Mouse (Mus musculus) 3134 (cell line): ENCODE measurements at regions not wholly inside any gene's neighbourhood (a gene's known extent, or its start where the extent isn't known, plus 50 kb on each side); places are given as distances from the start of the nearest gene placed in this dataset.

Experiments used
- DNase-seq: peaks from one replicate; pipeline ENCODE4 v3.0.0-alpha.2; 2011; ENCODE audit warnings: low spot score; ENCODE audit not compliant: insufficient read length; ENCODE audit errors: extremely low read depth

DNA sequence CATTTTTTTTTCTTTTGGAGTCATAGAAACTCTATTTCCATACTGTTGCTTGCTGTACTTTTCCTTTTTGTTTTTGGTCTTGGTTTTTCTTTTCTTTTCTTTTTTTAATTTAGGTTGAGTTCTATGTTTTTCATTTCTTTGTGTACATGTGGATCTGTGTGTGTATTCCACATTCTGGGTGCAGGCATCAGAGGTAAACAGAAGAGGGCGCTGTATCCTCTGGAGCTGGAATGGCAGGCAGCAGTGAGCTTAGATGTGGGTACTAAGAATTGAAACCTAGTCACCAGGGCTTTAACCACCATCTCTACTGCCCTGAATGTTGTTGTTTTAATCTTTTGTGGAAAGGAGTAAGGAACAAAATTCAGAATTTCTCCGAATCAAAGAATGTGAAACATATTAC is 266.3 kb upstream of the Lyplal1 start:
- no peak for DNase-seq

DNA sequence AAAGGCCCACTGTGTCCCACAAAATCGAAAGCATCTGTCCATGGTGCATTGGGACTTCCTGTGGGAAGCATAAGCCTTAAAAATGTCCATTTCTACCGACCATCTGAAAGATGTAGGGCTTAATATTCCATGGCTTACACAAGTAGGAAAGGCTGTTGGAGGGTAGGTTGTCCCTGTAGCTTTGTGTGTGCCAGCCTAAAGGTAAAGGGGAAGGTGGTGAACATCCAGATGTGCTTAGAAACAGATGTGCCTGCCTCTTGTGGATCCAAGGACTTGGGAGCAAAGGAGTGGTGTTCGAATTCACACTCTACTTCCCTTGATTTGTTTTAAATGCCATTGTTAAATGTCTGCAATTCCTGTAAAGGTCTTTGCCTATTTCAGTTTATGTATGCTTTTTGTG is 265.9 kb upstream of the Lyplal1 start:
- no peak for DNase-seq

DNA sequence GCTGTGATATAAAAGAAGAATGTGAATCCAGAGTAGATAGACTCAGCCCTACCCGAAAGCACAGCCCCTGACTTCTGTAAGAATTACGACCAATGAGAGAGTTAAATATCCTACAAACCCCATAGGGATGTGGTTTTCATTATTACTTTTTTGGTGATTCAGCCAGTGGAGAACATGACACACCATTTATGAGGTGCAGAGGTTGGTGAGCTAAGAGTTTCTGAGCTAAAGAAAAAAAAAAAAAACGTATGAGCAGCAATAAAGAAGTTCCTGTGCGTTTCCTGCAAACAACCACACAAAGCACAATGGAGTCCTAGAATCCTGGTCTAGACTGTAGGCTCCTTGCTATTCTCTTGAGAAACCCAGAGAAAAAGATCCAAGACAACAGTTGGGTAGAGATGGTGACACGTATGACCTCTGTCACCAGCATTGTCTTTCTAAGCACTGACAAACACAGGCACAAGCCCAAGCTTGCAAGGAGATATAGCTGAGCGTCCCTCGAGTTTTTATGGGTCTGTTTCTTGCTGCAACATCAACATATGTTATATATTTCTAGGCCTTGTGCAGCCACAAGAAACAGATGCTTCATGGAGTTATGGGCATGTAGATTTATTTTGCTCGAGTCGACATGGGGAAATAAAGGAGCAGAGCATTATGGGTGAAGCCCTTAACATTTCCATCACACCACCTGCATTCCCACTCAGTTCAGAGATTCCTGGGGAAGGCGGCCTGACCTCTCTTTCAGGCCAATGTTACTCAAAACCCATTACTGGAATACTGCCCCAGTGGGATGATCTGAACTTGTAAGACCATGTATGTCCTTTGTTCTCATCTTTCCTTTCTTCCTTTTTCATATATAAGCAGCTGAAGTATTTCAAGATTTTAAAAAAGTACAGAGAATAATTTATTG is 263.1 kb upstream of the Lyplal1 start:
- DNase-seq, result no peak

DNA sequence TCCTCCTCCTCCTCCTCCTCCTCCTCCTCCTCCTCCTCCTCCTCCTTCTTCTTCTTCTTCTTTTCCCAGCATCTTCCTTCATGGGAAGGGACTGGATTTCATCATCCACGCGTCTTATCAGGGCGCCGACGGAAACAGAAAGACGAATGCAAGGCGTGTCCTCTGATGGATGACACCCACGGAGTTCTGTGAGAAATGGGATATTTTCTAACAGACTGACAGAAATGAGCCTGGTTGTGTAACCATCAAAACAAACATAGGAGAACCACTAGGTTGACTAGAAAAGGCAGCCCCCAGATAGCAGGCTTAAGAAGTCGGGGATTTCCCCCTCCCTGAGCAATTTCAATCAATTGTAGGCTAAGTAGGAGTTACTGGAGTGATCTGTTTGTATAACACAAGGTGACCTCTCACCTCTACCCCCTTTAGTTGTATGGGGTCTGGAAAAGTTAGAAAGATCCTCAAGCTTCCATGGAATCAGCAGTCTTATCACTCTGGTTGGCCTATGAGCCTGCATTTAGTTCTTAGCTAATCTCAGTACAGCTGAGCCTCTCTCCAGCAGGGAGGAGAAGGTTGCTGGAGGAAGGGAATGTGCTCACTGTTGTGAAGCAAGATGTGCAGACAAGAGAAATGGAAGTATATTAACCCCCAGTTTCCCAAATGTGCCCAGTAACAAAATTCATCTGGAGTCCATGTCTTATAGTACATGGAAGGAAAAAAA is 260.0 kb upstream of the Lyplal1 start:
- DNase-seq, result no peak

DNA sequence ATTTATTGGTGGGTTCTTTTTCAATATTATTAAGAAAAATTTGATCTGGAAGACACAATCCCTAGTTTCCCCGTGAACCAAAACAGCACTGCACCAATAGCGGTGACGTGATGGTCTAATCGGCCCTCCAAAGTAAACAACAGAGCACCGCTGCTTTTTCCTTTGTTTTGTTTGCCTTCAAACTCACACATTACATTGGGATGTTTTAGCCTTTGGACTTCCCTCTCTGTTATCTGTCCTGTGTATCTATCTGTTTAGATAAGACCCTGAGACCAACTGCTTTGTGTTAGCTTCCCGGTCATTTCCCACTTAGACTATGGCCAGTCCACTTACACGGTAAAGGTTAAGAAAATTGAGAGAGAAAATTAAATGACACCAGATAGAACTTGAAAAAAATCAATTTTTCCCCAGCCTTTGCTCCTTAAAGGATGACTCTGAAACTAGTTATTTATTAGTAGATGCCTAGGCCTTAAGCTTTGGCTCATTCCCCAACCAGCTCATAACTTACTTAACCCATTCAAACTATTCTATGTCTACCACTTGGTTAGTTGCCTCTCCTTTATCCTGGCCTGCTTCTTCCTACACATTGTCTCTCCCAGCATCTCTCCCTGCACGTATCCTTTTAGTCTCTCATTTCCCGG is 257.0 kb upstream of the Lyplal1 start:
- no peak for DNase-seq

DNA sequence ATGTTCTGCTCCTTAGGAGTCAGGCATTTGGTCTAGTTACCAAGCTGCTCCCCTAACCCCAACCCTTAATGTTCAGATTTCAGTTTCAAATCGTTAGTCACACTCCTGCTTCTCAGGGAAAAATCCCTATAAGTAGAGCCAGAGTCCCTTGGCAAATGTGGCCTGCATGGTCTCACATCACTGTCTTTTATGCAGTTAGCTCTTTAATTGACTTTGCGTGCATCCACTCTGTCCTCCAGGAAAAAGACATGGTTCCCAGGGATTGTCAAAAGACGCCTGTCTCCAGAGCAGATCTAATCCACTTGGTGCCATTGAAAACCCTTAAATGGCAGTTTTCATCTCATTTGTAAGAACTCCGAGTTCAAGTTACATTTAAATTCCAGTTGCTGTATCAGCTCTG is 256.3 kb upstream of the Lyplal1 start:
- no peak for DNase-seq

DNA sequence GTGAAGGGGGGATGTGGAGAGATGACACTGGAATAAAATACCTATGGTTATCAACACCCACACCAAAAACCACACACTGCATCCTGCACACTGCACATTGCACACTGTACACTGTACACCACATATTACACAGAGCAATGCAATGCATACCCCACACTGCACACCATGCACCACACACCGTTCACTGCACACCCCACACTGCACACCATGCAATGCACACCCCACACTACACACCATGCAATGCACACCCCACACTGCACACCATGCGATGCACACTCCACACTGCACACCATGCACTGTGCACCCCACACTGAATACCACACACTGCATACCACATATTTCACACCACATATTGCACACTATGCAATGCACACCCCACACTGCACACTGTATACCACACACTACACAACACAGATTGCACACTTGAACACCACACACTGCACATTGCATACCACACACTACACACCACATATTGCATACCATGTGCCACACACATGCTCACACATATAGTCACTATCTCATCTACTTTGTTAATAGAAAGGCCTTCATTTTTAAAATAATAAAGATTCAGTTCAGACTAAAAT is 255.8 kb upstream of the Lyplal1 start:
- no peak for DNase-seq

DNA sequence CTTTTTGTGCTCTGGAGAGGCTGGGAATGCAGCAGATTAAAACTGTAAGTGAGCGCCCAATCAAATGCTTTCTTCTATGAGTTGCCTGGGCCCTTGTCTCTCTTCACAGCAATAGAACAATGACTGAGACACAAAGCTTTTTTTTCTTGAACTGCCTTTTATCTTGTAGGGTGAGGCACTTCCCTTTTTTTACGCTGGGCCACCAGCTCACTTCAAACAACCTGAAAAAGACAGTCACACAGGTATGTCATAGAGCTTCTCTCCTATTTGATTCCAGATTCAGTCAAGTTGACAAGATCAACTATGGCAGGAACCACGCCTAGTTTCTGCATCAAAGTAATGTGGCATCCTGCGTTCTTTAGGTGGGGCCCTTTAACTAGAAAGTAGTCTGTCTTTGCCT is 246.2 kb upstream of the Lyplal1 start:
- no peak for DNase-seq

DNA sequence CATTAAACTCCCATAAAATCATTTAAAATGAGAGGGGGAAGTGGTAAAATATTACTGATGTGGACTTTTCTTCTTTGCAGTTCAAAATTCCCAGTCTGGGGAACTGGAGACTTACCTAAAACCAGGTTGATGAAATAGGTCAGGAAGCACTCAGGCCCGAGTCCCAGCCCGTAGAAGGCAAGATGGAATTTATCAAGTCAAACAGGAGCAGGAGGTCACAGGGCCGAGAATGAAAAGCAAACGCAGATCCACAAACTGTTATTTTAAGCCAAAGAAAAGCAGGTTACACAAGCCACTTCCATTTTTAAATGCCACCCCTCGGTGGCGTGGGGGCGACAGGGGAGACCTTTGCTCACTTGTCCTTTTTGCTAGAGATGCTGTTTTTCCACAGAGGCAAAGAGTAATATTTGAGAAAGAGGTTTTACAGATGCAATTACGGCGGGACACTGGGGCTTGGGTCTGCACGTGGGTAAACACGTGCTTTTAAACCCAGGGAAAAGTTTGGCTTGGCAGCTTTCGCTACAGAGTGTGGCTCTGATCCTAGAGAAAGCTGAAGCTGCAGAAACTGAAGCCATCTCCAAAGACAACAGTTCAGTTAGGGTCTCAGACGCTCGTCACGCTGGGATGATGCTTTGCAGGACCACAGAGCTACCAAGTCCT is 241.0 kb upstream of the Lyplal1 start:
- peak; percentile 12 for DNase-seq

DNA sequence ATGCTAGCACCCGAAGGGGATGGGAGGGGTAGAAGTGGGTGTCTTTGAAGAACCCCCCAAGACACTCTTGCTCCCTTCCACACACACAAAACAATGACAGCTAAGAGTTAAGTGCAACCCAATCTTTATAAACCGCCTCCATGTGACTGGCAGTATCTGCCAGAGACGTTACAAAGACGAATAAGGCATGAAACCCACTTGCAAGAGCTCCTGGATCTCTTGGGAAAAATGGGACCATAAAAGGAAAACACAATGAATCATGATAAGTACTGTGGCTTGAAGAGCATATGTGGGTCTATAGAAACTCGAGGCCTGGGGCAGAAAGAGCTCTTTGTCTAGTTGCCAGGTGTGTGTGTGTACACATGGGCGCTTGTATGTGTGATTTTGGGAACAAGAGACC is 237.6 kb upstream of the Lyplal1 start:
- no peak for DNase-seq

DNA sequence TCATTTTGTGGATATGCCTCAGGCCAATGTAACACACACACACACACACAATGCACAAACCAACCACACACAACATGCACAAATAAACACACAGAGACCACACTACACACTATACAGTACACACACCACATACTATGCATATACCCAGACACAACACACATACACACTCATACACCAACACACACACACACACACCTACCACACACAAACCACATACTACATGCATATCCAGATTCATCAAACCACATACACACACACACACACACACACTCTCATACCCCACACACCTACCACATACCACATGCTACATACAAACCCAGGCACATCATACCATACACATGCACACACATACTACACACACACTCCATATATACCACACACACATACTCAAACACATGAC is 237.0 kb upstream of the Lyplal1 start:
- DNase-seq, result no peak

DNA sequence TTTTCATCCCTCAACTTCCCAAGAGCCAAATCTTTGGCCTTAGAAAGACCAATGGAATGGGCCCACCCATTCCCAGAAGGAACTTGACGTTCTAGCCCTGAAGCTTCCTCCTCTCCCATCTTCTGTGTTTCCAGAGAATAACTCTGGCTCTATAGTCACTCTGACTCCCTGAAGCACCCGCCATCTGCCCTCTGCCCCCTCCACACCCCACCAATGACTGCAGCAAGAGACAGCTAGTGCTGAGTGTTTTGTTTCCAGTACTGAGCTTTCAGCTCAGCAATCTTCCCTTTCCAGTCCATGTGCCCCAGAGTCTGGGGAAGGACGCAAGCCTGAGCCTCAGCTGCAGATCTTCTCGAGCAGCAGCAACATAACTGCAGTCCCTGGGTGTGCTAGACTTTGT is 233.3 kb upstream of the Lyplal1 start:
- DNase-seq, result no peak

DNA sequence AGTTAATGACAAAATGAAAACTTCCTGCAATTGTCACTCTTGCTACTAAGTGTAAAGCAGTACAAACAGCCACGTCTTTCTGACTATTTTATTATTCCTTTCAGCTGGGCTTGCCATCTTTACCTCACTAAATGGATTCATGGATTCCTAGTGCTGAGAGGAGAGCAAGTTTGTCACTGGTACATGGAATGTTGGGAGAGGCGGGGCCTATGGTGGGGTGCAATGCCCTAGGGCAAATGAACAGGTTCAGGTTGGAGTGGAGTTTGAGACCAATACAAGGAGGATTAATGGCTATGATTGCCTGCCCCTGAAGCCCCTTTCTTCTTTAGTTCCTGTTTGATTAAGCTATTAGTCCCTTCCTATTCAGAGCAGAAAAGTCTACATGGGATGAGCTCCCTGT is 232.9 kb upstream of the Lyplal1 start:
- no peak for DNase-seq

DNA sequence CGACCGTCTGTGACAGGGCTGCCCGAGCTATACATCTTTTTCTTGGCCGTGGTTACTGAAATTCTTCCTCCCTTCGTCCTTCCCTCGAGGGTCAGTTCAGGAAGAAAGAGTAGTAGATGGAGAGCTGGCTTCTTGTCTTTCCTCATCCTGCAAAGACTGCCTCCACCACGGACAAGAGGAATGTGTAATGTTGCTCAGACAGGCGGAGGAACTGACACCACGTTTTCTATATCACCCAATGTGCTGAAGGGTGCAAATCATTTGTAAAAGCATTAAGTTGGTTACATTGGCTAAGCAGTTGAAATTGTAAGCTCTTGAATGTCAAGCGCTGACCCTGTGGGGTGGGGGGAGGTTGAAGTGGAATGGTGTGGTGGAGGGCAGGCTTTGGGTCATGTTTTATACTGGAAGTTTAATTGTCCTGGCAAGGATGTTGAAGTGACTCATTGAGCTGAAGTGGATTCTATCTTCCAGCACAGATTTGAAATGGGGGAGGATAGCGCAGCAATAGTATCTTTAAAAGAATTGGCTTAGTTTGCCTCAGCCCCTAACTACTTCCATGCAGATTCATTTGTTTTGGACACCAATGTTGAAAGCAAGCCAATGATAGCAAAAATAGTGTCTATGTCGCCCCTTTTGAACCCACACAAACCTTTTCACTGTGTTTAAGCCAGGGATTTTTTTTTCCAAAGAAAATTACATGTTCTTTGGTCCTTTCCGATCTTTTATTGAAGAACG is 230.5 kb upstream of the Lyplal1 start:
- no peak for DNase-seq

DNA sequence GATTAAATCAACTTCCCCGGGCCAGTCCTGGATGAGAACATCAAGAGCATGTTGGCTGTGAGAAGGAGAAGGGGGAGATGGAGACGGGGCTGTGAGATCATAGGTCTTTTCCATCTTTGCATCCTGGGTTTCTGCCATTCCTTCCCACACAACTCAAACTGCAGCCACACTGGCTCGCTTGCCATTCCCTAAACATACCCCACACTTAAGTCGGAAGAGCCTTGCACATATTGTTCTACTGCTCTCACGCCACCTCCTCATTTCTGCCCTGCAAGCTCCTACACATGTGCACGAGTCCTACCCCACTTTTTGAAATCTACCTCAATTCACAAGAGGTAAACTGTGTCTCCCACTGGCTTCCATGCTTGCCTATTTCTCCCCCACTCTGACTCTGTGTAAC is 228.3 kb upstream of the Lyplal1 start:
- no peak for DNase-seq

DNA sequence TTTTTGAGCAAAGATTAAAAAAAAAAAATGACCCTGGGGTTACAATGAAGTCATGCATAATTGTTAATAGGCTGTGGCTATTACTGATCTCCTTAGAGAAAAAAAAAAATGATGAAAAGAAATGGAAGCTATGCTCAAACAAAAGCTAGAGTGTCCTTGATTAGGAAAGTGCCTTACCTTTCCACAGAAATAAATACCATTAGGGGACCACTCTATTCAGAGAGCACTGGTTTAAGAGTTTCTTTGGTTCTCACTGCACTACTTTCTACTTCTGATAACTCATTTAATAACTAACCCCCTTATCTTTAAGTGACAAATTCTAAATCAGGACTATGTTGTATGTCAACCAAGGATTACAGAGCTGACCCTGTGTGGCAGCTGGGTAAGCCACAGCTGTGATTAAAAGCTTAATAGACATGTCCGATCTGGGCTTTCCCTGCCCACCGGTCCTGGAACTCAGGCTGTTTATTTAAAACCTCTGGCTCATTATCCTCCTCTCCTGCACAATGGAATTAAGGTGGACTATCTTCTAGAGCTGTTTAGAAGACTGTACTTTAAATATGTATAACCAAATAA is 225.9 kb upstream of the Lyplal1 start:
- DNase-seq, result no peak

DNA sequence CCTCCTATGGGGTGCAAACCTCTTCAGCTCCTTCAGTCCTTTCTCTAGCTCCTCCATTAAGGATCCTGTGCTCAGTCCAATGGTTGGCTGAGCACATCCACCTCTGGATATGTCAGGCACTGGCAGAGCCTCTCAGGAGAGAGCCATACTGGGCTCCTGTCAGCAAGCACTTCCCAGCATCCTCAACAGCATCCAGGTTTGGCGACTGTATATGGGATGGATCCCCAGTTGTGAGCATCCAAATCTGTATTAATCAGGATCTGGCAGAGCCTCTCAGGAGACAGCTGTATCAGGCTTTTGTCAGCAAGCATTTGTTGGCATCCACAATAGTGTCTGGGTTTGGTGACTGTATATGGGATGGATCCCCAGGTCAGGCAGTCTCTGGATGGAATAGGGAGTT is 225.3 kb upstream of the Lyplal1 start:
- DNase-seq, result no peak

DNA sequence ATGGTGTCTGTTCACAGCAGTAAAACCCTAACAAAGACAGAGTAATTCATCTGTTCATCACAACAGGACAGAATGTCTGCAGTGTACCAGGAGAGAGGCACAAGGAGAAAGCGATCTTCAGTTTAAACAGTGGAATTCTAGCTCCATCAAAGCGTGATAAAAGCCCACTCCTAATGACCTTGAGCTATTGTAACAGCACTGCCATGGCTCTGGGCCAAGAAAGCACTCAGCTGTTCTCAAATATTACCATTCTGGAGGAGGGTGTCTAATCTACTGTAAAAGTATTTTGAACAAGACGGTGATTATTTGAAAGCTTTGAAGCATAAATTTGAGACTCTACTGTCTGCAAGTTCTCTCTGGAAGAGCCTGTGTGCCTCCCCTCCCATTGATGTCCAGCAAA is 224.8 kb upstream of the Lyplal1 start:
- DNase-seq, result no peak

DNA sequence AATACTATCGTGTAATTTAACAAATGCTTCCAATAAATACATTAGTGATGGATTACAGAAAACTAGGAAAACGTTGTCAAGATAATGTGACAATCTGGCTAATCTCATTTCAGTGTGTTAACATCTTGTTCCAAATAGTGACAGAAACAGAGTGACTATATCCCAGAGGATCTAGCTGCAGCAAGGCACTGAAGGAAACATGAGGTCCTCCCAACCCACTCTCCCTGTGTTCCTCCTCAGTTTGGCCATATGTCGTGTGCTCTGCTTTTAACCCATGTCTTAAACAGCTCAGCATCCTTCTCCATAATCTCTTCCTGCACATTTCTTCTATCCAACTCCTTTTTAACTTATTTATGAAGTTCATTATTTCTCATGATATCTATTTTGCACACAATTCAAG is 223.6 kb upstream of the Lyplal1 start:
- no peak for DNase-seq

DNA sequence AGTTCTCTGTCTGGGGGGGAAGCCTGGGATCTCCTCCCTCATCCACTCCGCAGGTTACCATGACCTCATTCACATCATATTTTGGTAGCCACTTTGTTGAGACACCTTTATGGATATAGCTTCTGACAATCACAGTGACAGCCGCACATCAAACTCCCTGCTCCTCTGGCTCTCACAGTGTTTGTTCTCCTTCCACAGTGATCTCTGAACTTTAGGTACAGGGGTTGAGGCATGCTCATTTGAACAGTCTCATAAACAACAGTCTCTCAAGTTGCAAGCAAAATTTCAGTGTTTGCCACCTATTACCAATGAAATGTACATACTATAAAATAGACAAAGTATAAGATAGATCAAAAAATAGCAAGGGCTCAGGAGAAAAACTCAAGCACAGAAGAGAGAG is 200.2 kb upstream of the Lyplal1 start:
- DNase-seq, result no peak
